Mouse (Mus musculus) small intestine, adult 2 months (tissue): ENCODE data around the gene Uvrag.

ENCODE experiments used
- CTCF ChIP-seq: fragments of 200-500 bp; IDR thresholded peaks from 2 replicates; pipeline ENCODE4 v1.5.1; 2012; ENCODE audit warnings: low read depth, mild to moderate bottlenecking, control low read depth, inconsistent platforms, low read length, moderate library complexity, mixed read lengths; ENCODE audit not compliant: insufficient replicate concordance, insufficient read length; ENCODE audit errors: extremely low read depth
- POLR2A ChIP-seq: fragments of 200-500 bp; IDR thresholded peaks from 2 replicates; pipeline ENCODE4 v1.6.1; 2012; ENCODE audit warnings: low read depth, mild to moderate bottlenecking, control low read depth, inconsistent platforms, low read length, moderate library complexity

- TF ChIP-seq CTCF (no peak), POLR2A (no peak)
Measured at GRCm38 (mm10) chr7:98957111-98957741, 183.7 kb downstream of the Uvrag start.
